Mouse (Mus musculus): ENCODE measurements at regions not wholly inside any gene's neighbourhood (a gene's known extent, or its start where the extent isn't known, plus 50 kb on each side); places are given as distances from the start of the nearest gene placed in this dataset.
A peak's percentile ranks its signal among the peaks of the same experiment; 100 is the strongest.

GRCm38 (mm10) chr5:73729646-73730045, 78.5 kb downstream of the Spata18 start:
- DNase-seq (ENCODE audit: extremely low read depth, insufficient read length, low spot score), result peak; percentile 10

- DNase-seq (ENCODE audit: extremely low read depth, insufficient read length, low spot score), result no peak
Measured at GRCm38 (mm10) chr5:73731423-73731822, 80.2 kb downstream of the Spata18 start.

- DNase-seq (ENCODE audit: extremely low read depth, insufficient read length, low spot score), result no peak
Measured at GRCm38 (mm10) chr5:73731991-73732565, 80.9 kb downstream of the Spata18 start.

GRCm38 (mm10) chr5:73740766-73741165, 89.6 kb downstream of the Spata18 start:
- DNase-seq (ENCODE audit: extremely low read depth, insufficient read length, low spot score), result no peak

- no peak for DNase-seq (ENCODE audit: extremely low read depth, insufficient read length, low spot score)
Measured at GRCm38 (mm10) chr5:73741441-73741840, 90.3 kb downstream of the Spata18 start.

- no peak for DNase-seq (ENCODE audit: extremely low read depth, insufficient read length, low spot score)
Measured at GRCm38 (mm10) chr5:73743953-73744352, 92.8 kb downstream of the Spata18 start.

- DNase-seq (ENCODE audit: extremely low read depth, insufficient read length, low spot score), result no peak
Measured at GRCm38 (mm10) chr5:73749791-73750190, 98.6 kb downstream of the Spata18 start.

GRCm38 (mm10) chr5:73752225-73752644, 101.1 kb downstream of the Spata18 start:
- no peak for DNase-seq (ENCODE audit: extremely low read depth, insufficient read length, low spot score)

GRCm38 (mm10) chr5:73753827-73754226, 102.6 kb downstream of the Spata18 start:
- DNase-seq (ENCODE audit: extremely low read depth, insufficient read length, low spot score), result no peak

- no peak for DNase-seq (ENCODE audit: extremely low read depth, insufficient read length, low spot score)
Measured at GRCm38 (mm10) chr5:73758534-73758933, 107.4 kb downstream of the Spata18 start.

- no peak for DNase-seq (ENCODE audit: extremely low read depth, insufficient read length, low spot score)
Measured at GRCm38 (mm10) chr5:73761236-73761635, 110.1 kb downstream of the Spata18 start.

- DNase-seq (ENCODE audit: extremely low read depth, insufficient read length, low spot score), result no peak
Measured at GRCm38 (mm10) chr5:73761709-73762108, 110.5 kb downstream of the Spata18 start.

- DNase-seq (ENCODE audit: extremely low read depth, insufficient read length, low spot score), result no peak
Measured at GRCm38 (mm10) chr5:73764226-73764625, 113.0 kb downstream of the Spata18 start.

GRCm38 (mm10) chr5:73765466-73765865, 114.3 kb downstream of the Spata18 start:
- DNase-seq (ENCODE audit: extremely low read depth, insufficient read length, low spot score), result no peak

- DNase-seq (ENCODE audit: extremely low read depth, insufficient read length, low spot score), result no peak
Measured at GRCm38 (mm10) chr5:73768253-73768652, 117.1 kb downstream of the Spata18 start.

- no peak for DNase-seq (ENCODE audit: extremely low read depth, insufficient read length, low spot score)
Measured at GRCm38 (mm10) chr5:73775775-73776548, 124.8 kb downstream of the Spata18 start.

GRCm38 (mm10) chr5:73777282-73777921, 126.2 kb downstream of the Spata18 start:
- no peak for DNase-seq (ENCODE audit: extremely low read depth, insufficient read length, low spot score)

- no peak for DNase-seq (ENCODE audit: extremely low read depth, insufficient read length, low spot score)
Measured at GRCm38 (mm10) chr5:73781190-73781940, 130.2 kb downstream of the Spata18 start.

- peak; percentile 6 for DNase-seq (ENCODE audit: extremely low read depth, insufficient read length, low spot score)
Measured at GRCm38 (mm10) chr5:73782214-73783091, 131.3 kb downstream of the Spata18 start.

- DNase-seq (ENCODE audit: extremely low read depth, insufficient read length, low spot score), result no peak
Measured at GRCm38 (mm10) chr5:73787275-73787674, 136.1 kb downstream of the Spata18 start.
